Mouse (Mus musculus) heart, adult 2 months (tissue): ENCODE measurements around the gene Dusp6. TPM values are rescaled to one million over a fixed set of nuclear protein-coding genes. Genes with fewer than 3 reads are reported as not detected.

Experiments used
- DNase-seq, 2 experiments: peaks; one replicate each; pipeline ENCODE4 v3.0.0; 2021
- H3K27ac ChIP-seq: fragments of 200-600 bp; 2 replicates; pipeline ENCODE4 v1.8.1; 2022
- H3K27me3 ChIP-seq: fragments of 200-500 bp; 2 replicates; pipeline ENCODE4 v1.6.1; 2012; ENCODE audit warnings: mild to moderate bottlenecking, low read length, inconsistent platforms, mixed read lengths; ENCODE audit not compliant: control insufficient read depth, insufficient read depth
- H3K36me3 ChIP-seq: fragments of 200-500 bp; 2 replicates; pipeline ENCODE4 v1.6.1; 2012; ENCODE audit warnings: low read length, inconsistent platforms; ENCODE audit not compliant: control insufficient read depth, insufficient read depth
- H3K4me1 ChIP-seq: fragments of 200-500 bp; 2 replicates; pipeline ENCODE4 v1.6.1; 2011; ENCODE audit warnings: low read length; ENCODE audit not compliant: control insufficient read depth, insufficient read depth
- H3K4me3 ChIP-seq: fragments of 200-600 bp; 2 replicates; pipeline ENCODE4 v1.8.1; 2022
- H3K79me2 ChIP-seq: fragments of 200-500 bp; replicated peaks from 2 replicates; pipeline ENCODE4 v1.6.1; 2012; ENCODE audit warnings: mild to moderate bottlenecking, inconsistent platforms, low read length, moderate library complexity, mixed read lengths; ENCODE audit not compliant: control insufficient read depth, insufficient read depth
- H3K9ac ChIP-seq: fragments of 200-500 bp; 2 replicates; pipeline ENCODE4 v1.6.1; 2012; ENCODE audit warnings: low read depth, mild to moderate bottlenecking, control low read depth, inconsistent platforms, low read length, mixed read lengths
- CTCF ChIP-seq: fragments of 200-600 bp; IDR thresholded peaks from 2 replicates; pipeline ENCODE4 v1.8.1; 2022; ENCODE audit warnings: antibody characterized with exemption, mild to moderate bottlenecking, moderate library complexity
- EP300 ChIP-seq: fragments of 200-500 bp; IDR thresholded peaks from 2 replicates; pipeline ENCODE4 v1.6.1; 2011; ENCODE audit warnings: low read depth, low read length, control low read depth; ENCODE audit not compliant: insufficient read depth
- POLR2A ChIP-seq: fragments of 200-500 bp; IDR thresholded peaks from 2 replicates; pipeline ENCODE4 v1.6.1; 2011; ENCODE audit warnings: mild to moderate bottlenecking, low read depth, low read length, control low read depth; ENCODE audit not compliant: insufficient read depth
- WGBS: fragments of 180-500 bp; shearing (Covaris S2); methylation state at CpG from one replicate; pipeline ENCODE4 v1.1.7; 2018; 5-methylcytosine and 5-hydroxymethylcytosine counted together
- intact Hi-C: fragments of 180-260 bp; cut with DNase I; formaldehyde crosslinking; loops from one replicate; pipeline ENCODE4 v1.15.1; 2025
- polyA plus RNA-seq: library from polyadenylated mRNA; depleted of rRNA; stranded (reverse); fragments of >200 nt; gene quantifications from 2 replicates; pipeline ENCODE4 v1.2.3, GENCODE M21; 2012
- total RNA-seq, 2 experiments: library from RNA; stranded (reverse); gene quantifications; 2 replicates each; pipeline ENCODE4 v1.2.3; 2021

Gene Dusp6
- total and polyA plus RNA-seq, 3 experiments: 15.8 to 24.8 (median 21.4) TPM

DNA sequence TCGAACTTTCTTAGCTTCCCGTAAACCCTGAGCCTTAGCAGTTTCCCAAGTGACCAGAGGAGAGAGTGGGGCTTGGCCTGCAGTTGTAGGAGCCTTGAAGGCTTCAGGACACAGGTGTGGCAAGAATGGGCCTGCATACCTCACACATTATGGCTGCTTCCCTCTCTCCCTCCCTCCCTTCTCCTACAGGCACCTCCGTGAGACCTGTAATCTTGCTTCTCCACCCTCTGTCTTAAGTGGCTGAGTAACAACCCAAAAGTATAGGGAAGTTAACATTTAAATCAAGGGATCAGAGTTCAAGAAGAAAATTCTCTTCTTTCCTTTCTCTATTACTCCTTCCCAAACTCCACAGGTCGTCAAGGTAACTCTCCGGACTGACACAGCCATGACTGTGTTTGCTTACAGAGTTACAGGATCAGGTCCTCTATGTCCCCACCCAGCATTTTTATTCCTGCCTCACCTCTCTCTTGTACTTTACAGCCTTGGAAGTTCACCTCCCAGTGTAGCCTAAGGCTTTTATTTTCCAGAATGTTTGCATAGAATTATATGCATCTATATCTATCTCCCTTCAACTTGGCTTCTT, 19.0 kb upstream of the Dusp6 start:
- Histone ChIP-seq H3K27me3 (no peaks in the 10 kb centered on the region), H3K79me2 (no peaks in the 10 kb centered on the region), H3K27ac (no peak overlapping the region), H3K4me1 (no peaks in the 10 kb centered on the region), H3K36me3 (no peaks in the 10 kb centered on the region), H3K4me3 (no peak overlapping the region), H3K9ac (no peak overlapping the region)
- DNase-seq: no peak
- intact Hi-C loops: no loop called here
- TF ChIP-seq EP300 (no peak), POLR2A (no peak), CTCF (no peak)
- WGBS: 77% methylated on average over 5 of the region's 5 CpGs

DNA sequence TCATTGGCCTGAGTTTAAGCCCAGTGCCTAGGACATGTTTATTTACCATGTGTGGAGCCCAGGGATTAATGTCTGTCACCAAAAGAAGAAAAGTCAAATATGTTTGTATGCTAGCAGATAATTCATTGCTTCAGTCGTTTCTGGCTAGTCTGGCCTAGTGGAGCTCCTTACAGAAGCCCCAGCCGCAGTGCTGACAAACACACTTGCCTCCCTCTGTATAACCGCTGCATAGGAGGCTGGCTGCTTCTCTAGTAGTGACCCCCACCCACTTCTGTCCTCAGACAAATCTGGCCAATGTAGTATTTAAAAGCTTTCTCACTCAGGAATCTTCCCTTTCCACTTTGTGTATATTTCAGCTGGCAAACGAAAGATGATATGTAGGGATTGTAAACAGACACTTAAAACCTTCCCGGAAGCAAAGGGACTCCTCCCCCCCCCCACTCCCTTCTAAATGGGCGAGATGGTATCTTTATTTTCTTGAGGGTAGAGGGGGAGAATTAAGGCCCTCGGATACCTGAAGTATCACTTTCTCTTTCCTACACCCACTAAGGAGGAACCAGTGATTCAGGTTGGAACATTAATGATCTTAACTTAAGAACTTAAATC, 18.3 kb upstream of the Dusp6 start:
- no peak overlapping the region for H3K9ac ChIP-seq
- H3K27me3 ChIP-seq: no peaks in the 10 kb centered on the region
- no peaks in the 10 kb centered on the region for H3K36me3 ChIP-seq
- no peak overlapping the region for H3K4me3 ChIP-seq
- no peaks in the 10 kb centered on the region for H3K4me1 ChIP-seq
- intact Hi-C loops: no loop called here
- no peak overlapping the region for H3K27ac ChIP-seq
- TF ChIP-seq EP300 (no peak), CTCF (no peak)
- H3K79me2 ChIP-seq: no peaks in the 10 kb centered on the region
- WGBS: 60% methylated on average over 7 of the region's 7 CpGs
- DNase-seq: no peak

DNA sequence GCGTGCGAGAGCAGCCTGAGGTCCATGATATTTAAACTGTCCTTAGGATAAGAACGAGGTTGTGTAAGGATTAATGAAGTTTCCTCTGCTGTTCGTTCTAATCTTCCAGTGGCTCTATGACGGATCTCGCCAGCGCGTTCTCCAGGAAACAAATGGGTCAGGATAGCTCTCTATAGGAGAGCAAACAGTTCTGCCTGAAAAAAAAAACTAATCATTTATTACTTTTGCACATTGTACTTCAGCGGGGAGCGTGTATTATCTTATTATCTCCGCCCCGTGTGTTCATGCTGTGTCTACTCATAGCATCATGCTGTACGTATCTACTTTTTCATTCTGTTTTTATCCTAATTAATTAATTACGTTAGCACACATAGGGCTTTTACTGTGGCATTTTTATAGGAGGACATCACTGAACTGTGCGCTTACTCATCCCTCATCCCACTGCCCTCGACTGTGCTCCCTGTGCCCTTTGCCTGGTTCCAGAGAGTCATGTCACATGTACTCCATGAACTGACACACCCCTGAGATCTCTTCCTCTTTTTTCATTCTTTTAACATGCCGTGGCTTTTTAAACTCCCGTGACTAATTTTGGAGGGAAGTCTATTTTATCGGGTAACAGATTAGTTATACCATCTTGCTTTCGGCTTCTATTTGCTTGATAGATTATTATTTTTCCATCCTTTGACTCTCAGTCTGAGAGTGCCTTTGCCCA, 16.1 kb upstream of the Dusp6 start:
- H3K4me3 ChIP-seq: no peak overlapping the region
- TF ChIP-seq CTCF (no peak), EP300 (no peak), POLR2A (no peak)

DNA sequence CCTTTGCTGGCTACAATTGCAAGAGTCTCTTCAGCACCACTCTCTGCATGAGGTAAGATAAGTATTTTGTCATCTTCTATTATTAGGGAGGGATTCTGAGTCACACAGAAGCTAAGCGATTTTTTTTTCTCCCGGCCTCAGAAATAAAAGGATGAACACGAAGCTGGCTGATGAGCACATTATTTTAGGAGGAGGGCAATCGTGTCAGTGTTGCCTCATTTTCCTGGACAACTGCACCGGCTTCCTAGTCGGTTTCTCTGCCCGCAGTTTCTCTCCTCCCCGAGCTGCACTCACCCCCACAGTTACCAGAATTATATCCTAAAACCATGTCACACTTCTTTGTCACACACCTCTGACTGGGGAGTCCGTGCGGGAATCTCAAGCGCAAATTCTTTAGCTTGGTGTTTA, 12.2 kb upstream of the Dusp6 start:
- Histone ChIP-seq H3K4me1 (peaks cover 2% of the 10 kb centered on the region; the same call in 1 of the 2 replicates), H3K4me3 (peak overlapping the region; percentile 21; the same call in 1 of the 2 replicates), H3K79me2 (no peaks in the 10 kb centered on the region), H3K9ac (no peak overlapping the region), H3K36me3 (no peaks in the 10 kb centered on the region), H3K27ac (peak overlapping the region; percentile 31; the same call in 1 of the 2 replicates), H3K27me3 (no peaks in the 10 kb centered on the region)
- peak in 1 of 2 experiments; percentile 41 for DNase-seq
- intact Hi-C loops: loop anchor here (2.0 kb wide), 1 partner anchor 14 kb away; no protein-coding TSS in a partner anchor
- TF ChIP-seq CTCF (no peak), POLR2A (no peak), EP300 (no peak)
- 20% methylated on average over 11 of the region's 11 CpGs for WGBS

More for the DNA sequence above, 16.1 kb upstream of the Dusp6 start:
- H3K9ac ChIP-seq: no peak overlapping the region
- peaks cover 2% of the 10 kb centered on the region; the same call in 1 of the 2 replicates for H3K4me1 ChIP-seq
- no peaks in the 10 kb centered on the region for H3K27me3 ChIP-seq
- DNase-seq: no peak
- WGBS: 85% methylated on average over 20 of the region's 20 CpGs
- no peak overlapping the region for H3K27ac ChIP-seq
- intact Hi-C loops: no loop called here
- no peaks in the 10 kb centered on the region for H3K36me3 ChIP-seq
- H3K79me2 ChIP-seq: no peaks in the 10 kb centered on the region

DNA sequence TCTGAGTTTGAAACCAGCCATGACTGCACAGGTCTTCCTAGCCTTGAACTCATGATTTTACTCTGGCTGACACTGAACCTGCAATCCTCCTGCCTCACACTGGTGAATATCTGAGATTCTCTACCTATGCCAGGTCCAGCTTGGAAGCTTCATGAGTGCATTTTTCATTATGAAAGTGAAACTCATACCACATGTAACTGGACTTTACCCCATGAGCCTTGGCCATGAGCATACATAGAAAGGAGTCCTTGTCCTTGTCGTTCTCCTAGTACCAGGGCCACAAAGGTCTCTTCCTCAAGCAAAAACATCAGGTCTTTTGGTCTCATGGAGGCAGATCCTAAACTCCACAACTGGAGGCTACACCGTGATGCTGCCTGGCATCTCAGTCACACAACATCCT, 9.6 kb upstream of the Dusp6 start:
- no peak for DNase-seq
- Histone ChIP-seq H3K4me3 (no peak overlapping the region), H3K27ac (no peak overlapping the region), H3K27me3 (no peaks in the 10 kb centered on the region), H3K4me1 (peaks cover 2% of the 10 kb centered on the region; the same call in 1 of the 2 replicates), H3K9ac (no peak overlapping the region), H3K36me3 (no peaks in the 10 kb centered on the region), H3K79me2 (no peaks in the 10 kb centered on the region)
- WGBS: 93% methylated on average over 2 of the region's 2 CpGs
- no peak for TF ChIP-seq CTCF
- TF ChIP-seq POLR2A: no peak
- no peak for TF ChIP-seq EP300
- intact Hi-C loops: no loop called here
